Mouse (Mus musculus): Measurements from ENCODE around the gene Lrrc46. TPM values are rescaled to one million over a fixed set of nuclear protein-coding genes. Genes with fewer than 3 reads are reported as not detected.
A peak's percentile ranks its signal among the peaks of the same experiment; 100 is the strongest.

Lrrc46 gene
- polyA plus RNA-seq (2012; rRNA removed), result 0.21 and 0.52 TPM in 2 replicates

DNA sequence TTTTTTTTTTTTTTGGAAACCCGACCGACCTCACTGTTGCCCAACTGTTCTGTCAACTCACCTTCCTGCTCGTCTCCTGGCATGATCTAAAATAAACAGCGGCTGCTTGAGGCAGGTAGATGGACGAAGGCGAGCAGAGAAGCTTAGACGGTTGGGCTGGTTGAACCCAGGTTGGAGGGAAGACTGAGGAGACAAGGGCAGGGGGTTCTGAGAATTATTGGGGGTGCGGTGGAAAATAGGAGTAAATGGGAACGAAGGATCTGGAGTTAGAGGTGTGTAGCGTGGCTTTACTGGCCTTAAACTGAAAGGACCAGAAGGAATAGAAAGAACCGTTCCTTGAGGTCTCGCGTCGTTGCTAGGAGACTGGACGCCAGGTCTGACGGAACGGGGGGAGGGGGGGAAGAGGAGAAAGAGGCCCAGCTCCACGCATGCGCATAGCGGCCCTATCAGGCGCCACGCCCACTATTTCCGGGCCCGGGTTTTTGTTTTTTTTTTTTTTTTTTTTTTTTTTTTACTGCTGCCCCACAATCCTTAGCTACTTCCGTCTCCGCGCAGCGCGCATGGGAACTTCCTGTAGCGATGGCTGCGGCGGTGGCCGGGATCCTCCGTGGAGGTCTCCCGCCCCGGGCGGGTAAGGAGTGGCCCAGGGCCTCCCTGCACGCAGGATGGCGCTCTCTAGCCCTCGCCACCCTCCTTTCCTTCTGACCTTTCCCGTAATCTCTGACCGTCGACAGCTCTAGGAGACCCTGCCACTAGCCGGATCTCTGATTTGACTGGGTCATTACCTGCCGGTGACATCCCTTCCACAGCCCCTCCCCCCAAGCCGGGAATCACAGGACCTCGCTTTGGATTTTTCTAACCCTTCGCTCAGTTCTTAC is at the start of gene Lrrc46, which contains the start of gene Mrpl10:
TSS of gene Lrrc46 (minus strand) at position 386 of the 878 bp plus-strand sequence.
TSS of gene Mrpl10 (plus strand) at position 539 of the 878 bp plus-strand sequence.
- DNase-seq (ENCODE audit: low spot score), result peak; percentile 77

- no peak for DNase-seq (ENCODE audit: low spot score)
Measured at GRCm38 (mm10) chr11:97086365-97086764, 45.2 kb upstream of the Lrrc46 start.

GRCm38 (mm10) chr11:97084821-97085505 is 43.8 kb upstream of the Lrrc46 start:
- no peak for DNase-seq (ENCODE audit: low spot score)

- no peak for DNase-seq (ENCODE audit: low spot score)
Measured at GRCm38 (mm10) chr11:97083401-97084140, 42.4 kb upstream of the Lrrc46 start.

DNA sequence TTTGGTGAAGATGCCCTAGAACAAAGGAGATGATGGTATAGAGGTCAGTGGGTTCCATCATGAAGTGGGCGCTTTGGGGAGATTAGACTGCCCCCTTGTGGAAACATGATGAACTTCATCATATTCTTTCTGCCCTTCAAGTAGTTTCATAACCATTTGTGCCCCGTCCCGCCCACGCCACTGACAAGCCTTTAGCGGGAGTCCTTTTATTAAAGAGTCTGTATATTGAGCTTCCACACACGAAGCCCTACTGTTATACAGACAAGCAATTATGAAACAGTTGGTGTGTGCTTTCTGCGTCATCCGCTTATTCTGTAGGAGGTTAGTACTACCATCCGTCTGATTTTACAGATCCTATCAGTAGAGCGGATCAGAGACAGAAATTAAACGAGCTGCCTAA is 41.8 kb upstream of the Lrrc46 start:
- no peak for DNase-seq (ENCODE audit: low spot score)

DNA sequence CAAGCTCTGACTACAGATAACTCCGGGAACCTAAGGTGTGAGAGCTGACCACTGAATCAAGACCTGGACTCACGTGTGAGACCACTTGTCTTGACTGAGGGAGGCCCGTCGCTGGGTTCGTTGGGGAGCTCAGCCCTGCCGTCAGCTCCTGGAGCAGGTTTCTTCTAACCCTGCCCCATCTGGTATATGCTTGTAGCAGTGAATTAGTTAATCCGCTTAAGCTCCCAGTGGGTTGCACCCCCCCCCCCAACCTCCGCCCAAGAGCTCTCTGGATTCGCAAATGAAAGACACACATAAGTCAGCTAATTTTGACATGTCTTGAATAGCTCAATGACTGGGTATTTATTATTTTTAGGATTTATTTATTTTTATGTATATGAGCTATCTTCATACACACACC is 39.1 kb upstream of the Lrrc46 start:
- DNase-seq (ENCODE audit: low spot score), result no peak

DNA sequence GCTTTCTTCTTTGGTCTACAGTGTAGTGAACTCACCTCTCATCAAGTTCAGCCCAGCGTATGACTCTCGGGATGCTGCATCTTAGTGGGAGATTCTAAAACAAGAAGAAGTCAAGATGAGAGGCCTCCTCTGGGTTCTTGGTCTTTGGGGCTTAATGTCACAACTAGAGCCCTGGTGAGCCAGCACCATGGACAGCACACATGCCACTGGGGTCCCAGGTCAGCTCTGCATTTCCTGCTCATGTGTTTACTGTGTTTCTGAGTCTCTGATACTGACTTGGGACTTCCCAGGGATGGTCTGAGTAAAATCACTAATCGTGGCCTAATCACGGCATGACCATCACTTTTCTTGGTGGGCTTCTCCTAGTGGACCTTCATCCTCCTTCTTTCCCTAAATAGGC is 37.5 kb upstream of the Lrrc46 start:
- no peak for DNase-seq (ENCODE audit: low spot score)

GRCm38 (mm10) chr11:97074235-97074634 is 33.0 kb upstream of the Lrrc46 start:
- DNase-seq (ENCODE audit: low spot score), result no peak

DNA sequence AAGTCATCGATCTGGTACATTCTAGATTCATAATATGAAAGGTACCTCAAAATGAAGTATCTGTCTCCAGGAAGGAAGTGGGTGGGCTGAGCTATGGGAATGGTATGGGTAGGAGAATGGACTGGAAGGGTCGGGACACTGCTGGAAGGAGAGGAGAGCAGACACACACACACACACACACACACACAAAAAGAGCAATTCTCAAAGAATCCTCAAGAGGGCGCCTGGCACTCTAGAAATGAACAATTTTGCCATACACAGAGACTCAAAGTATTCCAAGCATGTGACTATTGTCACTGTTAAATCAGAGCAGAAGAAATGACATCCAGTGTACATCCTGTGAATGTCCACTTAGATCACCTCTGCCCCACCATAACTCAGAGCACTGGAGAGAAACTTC is 31.3 kb upstream of the Lrrc46 start:
- DNase-seq (ENCODE audit: low spot score), result no peak

DNA sequence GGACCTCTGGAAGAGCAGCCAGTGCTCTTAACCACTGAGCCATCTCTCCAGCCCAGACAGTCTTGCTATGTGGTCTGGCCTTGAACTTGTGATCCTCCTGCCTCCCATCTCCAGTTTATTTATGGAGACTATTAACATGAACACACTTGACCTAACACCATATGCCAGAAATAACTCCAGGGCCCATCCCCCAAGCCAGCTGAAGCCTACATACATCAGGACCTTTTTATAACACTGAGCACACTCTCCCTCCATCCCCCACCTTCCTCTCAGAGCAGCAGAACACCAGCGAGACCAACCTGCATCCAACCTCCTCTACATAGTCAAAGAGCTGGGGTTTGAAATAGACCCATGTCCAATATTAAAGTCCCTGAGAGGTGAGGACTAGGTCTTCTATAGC is 29.9 kb upstream of the Lrrc46 start:
- no peak for DNase-seq (ENCODE audit: low spot score)

- no peak for DNase-seq (ENCODE audit: low spot score)
Measured at GRCm38 (mm10) chr11:97069770-97070169, 28.6 kb upstream of the Lrrc46 start.

GRCm38 (mm10) chr11:97069333-97069732 is 28.1 kb upstream of the Lrrc46 start:
- no peak for DNase-seq (ENCODE audit: low spot score)

DNA sequence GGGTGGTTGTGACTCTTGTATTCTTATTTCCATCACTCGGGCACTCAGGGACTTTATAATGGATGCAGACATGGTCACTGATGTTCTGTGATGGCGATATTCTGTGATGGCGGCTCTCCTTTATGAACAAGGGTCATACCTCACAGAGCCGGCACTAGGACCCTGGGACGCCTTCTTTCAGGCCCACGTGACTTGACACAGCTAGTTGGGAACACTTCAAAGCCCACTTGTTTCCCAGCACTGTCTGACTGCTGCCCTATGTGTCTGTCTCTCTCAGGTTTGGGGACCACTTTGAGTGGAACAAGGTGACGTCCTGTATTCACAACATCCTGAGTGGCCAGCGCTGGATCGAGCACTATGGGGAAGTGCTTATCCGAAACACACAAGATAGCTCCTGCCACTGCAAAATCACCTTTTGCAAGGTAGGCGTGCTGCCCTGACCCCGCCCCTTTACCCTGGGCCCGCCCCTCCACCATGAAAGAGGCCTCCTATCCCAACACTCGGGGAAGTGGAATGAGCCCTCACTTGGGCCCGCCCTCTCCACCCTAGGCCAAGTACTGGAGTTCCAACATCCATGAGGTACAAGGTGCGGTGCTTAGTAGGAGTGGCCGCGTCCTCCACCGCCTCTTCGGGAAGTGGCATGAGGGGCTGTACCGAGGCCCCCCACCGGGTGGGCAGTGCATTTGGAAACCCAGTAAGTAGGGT is 25.6 kb upstream of the Lrrc46 start:
- no peak for DNase-seq (ENCODE audit: low spot score)

DNA sequence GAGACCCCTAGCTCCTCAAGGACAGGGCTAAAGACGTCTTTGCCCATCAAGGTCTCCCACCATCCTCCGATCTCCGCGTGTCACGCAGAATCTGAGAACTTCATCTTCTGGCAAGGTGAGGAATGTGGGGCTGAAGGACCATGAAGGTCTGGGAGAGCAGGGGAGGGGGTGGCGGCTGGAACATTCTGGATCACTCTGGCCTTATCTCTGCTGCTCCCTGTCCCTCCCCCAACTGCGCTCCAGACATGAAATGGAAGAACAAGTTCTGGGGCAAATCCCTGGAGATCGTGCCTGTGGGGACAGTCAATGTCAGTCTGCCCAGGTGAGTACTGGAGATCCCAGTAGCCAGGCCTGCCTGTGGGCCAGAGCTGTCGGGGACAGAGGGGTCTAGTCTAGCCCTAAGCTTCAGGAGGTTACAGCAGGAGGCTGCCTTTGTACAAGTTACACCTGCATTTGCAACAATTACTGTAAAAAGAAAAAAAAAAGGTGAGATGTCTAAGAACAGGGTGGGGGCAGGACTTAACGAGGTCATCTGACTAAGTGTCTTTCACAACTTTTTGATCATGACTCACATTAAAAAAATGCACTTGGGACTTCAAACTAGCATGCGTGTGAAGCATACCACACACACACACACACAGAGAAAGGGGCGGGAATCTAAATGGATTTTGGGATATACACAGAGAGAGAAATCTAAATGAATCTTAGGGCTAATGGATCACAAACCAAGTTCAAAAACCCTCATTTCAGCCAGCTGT is 24.5 kb upstream of the Lrrc46 start:
- DNase-seq (ENCODE audit: low spot score), result no peak

GRCm38 (mm10) chr11:97063921-97064295 is 22.7 kb upstream of the Lrrc46 start:
- DNase-seq (ENCODE audit: low spot score), result no peak

DNA sequence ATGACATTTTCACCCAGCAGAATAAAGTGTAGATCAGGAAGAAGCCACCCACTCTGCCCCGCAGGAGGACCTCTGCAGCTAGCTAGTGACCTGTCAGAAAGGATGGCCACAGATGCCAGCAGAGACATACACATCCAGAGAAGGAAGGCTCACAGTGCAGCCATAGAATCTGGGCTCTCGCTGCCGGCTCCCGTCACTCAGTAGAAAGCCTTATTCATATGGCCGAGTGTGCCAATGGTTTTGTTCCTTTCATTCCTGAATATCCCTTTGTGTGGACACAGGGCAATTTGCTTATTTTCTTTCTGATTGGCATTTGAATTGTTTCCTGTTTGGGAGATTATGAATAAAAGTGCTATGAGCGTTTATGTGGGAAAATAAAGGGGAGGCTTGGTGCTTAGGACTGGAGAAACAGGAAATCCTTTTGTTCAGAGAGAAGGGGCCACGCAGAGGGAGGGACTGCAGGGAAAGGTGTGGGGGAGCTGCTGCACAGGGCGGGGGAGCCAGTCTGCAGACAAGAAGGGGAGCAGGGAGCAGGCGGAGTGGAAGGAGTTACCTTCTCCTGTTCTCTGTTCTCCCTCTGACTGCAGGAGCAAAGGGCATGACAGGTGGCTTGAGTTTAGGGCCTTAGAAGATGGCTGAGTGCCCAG is 22.2 kb upstream of the Lrrc46 start:
- DNase-seq (ENCODE audit: low spot score), result no peak

DNA sequence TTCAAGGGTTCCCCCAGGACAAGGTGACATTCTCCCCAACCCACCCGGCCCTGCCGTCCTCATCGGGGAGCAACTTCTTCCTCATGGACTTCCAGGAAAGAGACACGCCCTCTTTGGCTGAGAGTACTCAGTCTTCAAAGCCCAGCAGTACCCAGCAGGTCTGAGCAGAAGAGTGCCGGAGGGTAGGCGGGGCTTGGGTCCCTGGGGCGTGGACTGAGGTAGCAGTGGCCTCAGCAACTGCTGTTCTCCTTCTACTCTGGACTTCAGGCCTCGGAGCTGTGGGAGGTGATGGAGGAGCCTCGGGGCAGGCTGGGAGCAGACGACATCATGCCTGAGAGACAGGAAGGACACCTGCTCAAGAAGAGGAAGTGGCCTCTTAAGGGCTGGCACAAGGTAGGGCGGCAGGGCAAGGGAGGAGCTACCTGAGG is 11.0 kb upstream of the Lrrc46 start:
- DNase-seq (ENCODE audit: low spot score), result no peak

- DNase-seq (ENCODE audit: low spot score), result no peak
Measured at GRCm38 (mm10) chr11:97050944-97051586, 9.9 kb upstream of the Lrrc46 start.

DNA sequence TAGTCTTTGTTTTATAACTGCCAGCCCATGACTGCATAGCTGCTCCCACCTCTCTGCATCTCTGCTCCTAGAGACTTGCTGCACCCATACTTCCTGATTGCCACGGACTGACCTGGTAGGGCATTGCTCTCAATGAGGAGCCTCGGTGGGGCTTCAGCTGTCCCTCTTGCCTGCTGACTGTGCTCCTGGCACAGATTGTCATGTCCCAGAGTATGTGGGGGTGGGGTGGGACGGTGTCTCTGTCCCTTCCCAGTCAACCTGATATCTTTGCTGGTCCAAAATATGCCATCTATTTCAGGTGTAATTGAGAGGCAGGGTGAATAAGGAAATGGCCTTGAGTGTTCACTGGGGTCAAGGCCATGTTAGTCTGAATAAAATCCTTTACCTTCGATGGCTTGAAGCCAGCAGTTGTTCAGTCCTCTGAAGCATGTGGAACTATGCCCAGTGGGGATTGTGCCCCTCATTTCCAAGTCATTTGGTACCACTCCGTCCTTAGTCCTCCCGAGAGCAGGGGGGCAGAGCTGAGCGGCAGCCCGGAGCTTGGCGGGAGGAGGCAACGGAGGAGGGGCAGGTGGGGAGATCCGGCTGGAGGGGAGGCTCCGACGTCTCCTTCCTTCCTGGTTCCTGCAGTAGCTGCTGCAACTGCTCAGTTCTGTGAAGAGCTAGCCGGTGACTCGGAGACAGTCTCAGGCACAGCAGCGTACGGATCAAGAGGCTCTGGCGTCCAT is 9.2 kb upstream of the Lrrc46 start, which contains the start of gene Osbpl7:
TSS of gene Osbpl7 (plus strand) at position 413 of the 728 bp plus-strand sequence.
- peak; percentile 56 for DNase-seq (ENCODE audit: low spot score)
